Comparison of ENCODE assay signal across 9 mouse cellular contexts in the genomic region with DNA sequence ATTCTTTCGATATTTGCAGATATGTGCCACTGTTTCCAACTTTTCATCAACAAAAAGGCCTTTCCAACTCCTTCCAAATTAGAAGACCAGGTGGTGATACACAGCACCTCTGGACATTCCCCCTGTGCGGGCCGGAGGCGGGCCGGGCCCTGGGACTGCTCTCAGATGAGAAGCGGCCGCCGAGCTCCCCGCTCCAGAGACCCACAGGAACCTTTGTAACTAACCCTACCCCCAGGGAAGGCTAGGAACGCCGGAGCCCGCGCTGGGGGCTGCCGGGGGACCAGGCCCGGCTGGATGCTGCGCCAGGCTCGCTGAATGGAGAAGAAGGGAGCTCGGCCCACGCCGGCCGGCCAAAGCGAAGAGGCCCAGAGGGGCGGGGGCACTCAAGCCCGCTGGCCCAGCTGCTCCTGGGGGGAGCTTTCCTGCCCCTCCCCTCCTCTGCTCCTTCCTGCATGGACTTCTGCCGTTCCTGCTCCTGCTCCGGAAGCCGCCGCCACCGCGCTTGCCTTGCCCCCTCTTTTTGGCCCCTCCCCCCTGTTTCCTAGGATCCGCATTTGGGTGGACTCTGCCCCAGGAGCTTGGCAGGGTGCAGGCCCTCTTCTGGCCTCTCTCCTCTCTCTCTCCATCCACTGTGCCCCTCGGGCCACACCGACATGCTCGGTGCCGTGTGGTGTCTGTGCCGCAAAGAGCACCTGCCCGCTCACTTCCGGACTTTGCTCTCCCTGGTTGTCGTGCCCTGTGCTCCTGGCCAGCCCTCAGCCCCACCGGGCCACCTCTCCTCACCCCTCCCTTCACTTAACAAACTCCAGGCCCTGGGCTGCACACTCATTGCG. TPM values are rescaled to one million over a fixed set of nuclear protein-coding genes. Genes with fewer than 3 reads are reported as not detected.
DNase-seq lines count a peak whose midpoint lies in the region; ATAC-seq and TF ChIP-seq lines count a peak whose summit lies in the region.
"Had no signal": no experiment of that assay in that cellular context is flagged by ENCODE, and none has a peak within 500 bp of the region (broad histone marks: within the 10 kb centered on the region; RNA-seq: fewer than 3 reads in every experiment).

No protein-coding gene starts in this region.

- ATAC-seq in intestine, postnatal 0 days: peak; percentile 83
- ATAC-seq in monocyte, adult 5-6 weeks (replicated peaks; ENCODE audit: insufficient number of reproducible peaks, low FRiP score, low TSS enrichment, poor library complexity, severe bottlenecking): no peak

- no peaks in the 10 kb centered on the region for H3K79me2 ChIP-seq in liver, adult 2 months (ENCODE audit: control insufficient read depth, insufficient read depth, low read length)

- DNase-seq in ZHBTc4 (ENCODE audit: low read depth, low spot score): peak; percentile 69
- DNase-seq in liver, adult 2 months (ENCODE audit: extremely low read depth, low read depth, low spot score): peak; percentile 87
- DNase-seq in left cerebral cortex, adult 9 months (ENCODE audit: low spot score in 2 of 2): no peak
- DNase-seq in left cerebral cortex, postnatal 25 days (ENCODE audit: low spot score in 2 of 2): no peak
- DNase-seq in right cerebral cortex, postnatal 4 days: no peak

- intact Hi-C loops in left cerebral cortex, postnatal 25 days (cut with DNase I): no loop called here

- WGBS in intestine, postnatal 0 days: 51% methylated on average over 41 of the region's 41 CpGs
- WGBS in liver, adult 2 months: 30% methylated on average over 41 of the region's 41 CpGs

- TF ChIP-seq POLR2A in liver, adult 2 months (IDR thresholded peaks at IDR 0.05; ENCODE audit: extremely low read depth, insufficient read depth, low read length): 0 out of 2 replicates have a peak, but pooled peaks have one; percentile 38

- no peaks in the 10 kb centered on the region for H3K9me3 ChIP-seq in E14TG2a.4 (ENCODE audit: low read length)
- H3K9me3 ChIP-seq in intestine, postnatal 0 days (ENCODE audit: control insufficient read depth): no peaks in the 10 kb centered on the region

- H3K4me1 ChIP-seq in E14TG2a.4 (replicated peaks; ENCODE audit: low read depth, low read length): peaks cover 78% of the 10 kb centered on the region
- H3K4me1 ChIP-seq in intestine, postnatal 0 days (replicated peaks; ENCODE audit: control insufficient read depth, insufficient read depth, low read length): no peaks in the 10 kb centered on the region
- peaks cover 10% of the 10 kb centered on the region for H3K4me1 ChIP-seq in liver, adult 2 months (ENCODE audit: control insufficient read depth, insufficient read depth, low read length)

- H3K36me3 ChIP-seq in E14TG2a.4 (ENCODE audit: insufficient read depth, low read length): peaks cover 69% of the 10 kb centered on the region
- H3K36me3 ChIP-seq in intestine, postnatal 0 days (ENCODE audit: control insufficient read depth, insufficient read depth): peaks cover 54% of the 10 kb centered on the region
- no peaks in the 10 kb centered on the region; the same call in 1 of the 2 replicates for H3K36me3 ChIP-seq in liver, adult 2 months (ENCODE audit: control insufficient read depth, insufficient read depth, low read length)

- H3K4me3 ChIP-seq in E14TG2a.4 (replicated peaks; ENCODE audit: low read length): peak overlapping the region; percentile 74
- H3K4me3 ChIP-seq in intestine, postnatal 0 days (ENCODE audit: low read depth, low read length): peak overlapping the region; percentile 11
- H3K4me3 ChIP-seq in liver, adult 2 months (ENCODE audit: insufficient read depth, low read depth, low read length): peak overlapping the region; percentile 42; the same call in 1 of the 2 replicates

- peak overlapping the region; percentile 61 for H3K4me2 ChIP-seq in intestine, postnatal 0 days (replicated peaks; ENCODE audit: low read depth)

- no peak for TF ChIP-seq CTCF in E14TG2a.4 (conservative IDR thresholded peaks at IDR 0.05; ENCODE audit: low read length)
- no peak for TF ChIP-seq CTCF in intestine, postnatal 0 days (IDR thresholded peaks at IDR 0.05; ENCODE audit: low read depth)
- no peak for TF ChIP-seq CTCF in liver, adult 2 months (IDR thresholded peaks at IDR 0.05; ENCODE audit: low read depth, low read length)

- H3K27me3 ChIP-seq in E14TG2a.4 (ENCODE audit: insufficient read depth, low read length): peaks cover 4% of the 10 kb centered on the region; the same call in 1 of the 2 replicates
- no peaks in the 10 kb centered on the region for H3K27me3 ChIP-seq in intestine, postnatal 0 days (replicated peaks; ENCODE audit: control insufficient read depth, insufficient read depth, low read length)
- no peaks in the 10 kb centered on the region for H3K27me3 ChIP-seq in liver, adult 2 months (ENCODE audit: control insufficient read depth, insufficient read depth, low read length)

- H3K27ac ChIP-seq in intestine, postnatal 0 days (ENCODE audit: low read depth, low read length): peak overlapping the region; percentile 84
- peak overlapping the region; percentile 84 for H3K27ac ChIP-seq in liver, adult 2 months (replicated peaks; ENCODE audit: insufficient read depth, low read depth, low read length)

- peak overlapping the region; percentile 32; the same call in 1 of the 2 replicates for H3K9ac ChIP-seq in intestine, postnatal 0 days (ENCODE audit: low read depth, low read length)
- H3K9ac ChIP-seq in liver, adult 2 months (ENCODE audit: low read depth, low read length): peak overlapping the region; percentile 54

RNA-seq across cellular contexts. Expression of a gene that starts 30.5 kb away (rescaled TPM):
- 14.9 and 16.6 TPM in 2 replicates for polyA plus RNA-seq in intestine, postnatal 0 days (2015; fragmentation: Nextera tagmentation; extraction: Ambion mirVana)
- 13.8 and 17.9 TPM in 2 replicates for total RNA-seq in liver, adult 2 months (2014; rRNA removed)
- 33.7 and 37.8 TPM in 2 replicates for polyA plus RNA-seq in liver, adult 2 months (2012; rRNA removed)
- total RNA-seq in monocyte, adult 5-6 weeks (2017): 30.5 to 41.8 TPM (median 34.6 TPM) in 3 replicates
- 100 to 1,000 TPM; 505 to 511 TPM for total RNA-seq in left cerebral cortex, postnatal 25 days (2021)

RNA-seq across cellular contexts. Expression of a gene that starts 34.8 kb away (rescaled TPM):
- 27.5 and 28.8 TPM in 2 replicates for polyA plus RNA-seq in intestine, postnatal 0 days (2015; fragmentation: Nextera tagmentation; extraction: Ambion mirVana)
- total RNA-seq in liver, adult 2 months (2014; rRNA removed): 5.2 and 6.2 TPM in 2 replicates
- 30.7 and 35.2 TPM in 2 replicates for polyA plus RNA-seq in liver, adult 2 months (2012; rRNA removed)
- total RNA-seq in monocyte, adult 5-6 weeks (2017): 11.8 to 33.4 TPM (median 26.8 TPM) in 3 replicates
- total RNA-seq in left cerebral cortex, postnatal 25 days (2021): 10 to 100 TPM; 25.9 to 27.3 TPM

RNA-seq across cellular contexts. Expression of a gene that starts 37.4 kb away (rescaled TPM):
- 66.8 and 67.0 TPM in 2 replicates for polyA plus RNA-seq in intestine, postnatal 0 days (2015; fragmentation: Nextera tagmentation; extraction: Ambion mirVana)
- 22.3 and 28.5 TPM in 2 replicates for total RNA-seq in liver, adult 2 months (2014; rRNA removed)
- polyA plus RNA-seq in liver, adult 2 months (2012; rRNA removed): 104 and 166 TPM in 2 replicates
- 17.1 to 27.5 TPM (median 26.9 TPM) in 3 replicates for total RNA-seq in monocyte, adult 5-6 weeks (2017)
- 100 to 1,000 TPM; 130 to 137 TPM for total RNA-seq in left cerebral cortex, postnatal 25 days (2021)

RNA-seq across cellular contexts. Expression of a gene that starts 44.5 kb away (rescaled TPM):
- not detected in 2 replicates for polyA plus RNA-seq in intestine, postnatal 0 days (2015; fragmentation: Nextera tagmentation; extraction: Ambion mirVana)
- total RNA-seq in liver, adult 2 months (2014; rRNA removed): not detected in 2 replicates
- polyA plus RNA-seq in liver, adult 2 months (2012; rRNA removed): 0.02 TPM in 1 of 2 replicates, not detected in the other
- not detected in 3 replicates for total RNA-seq in monocyte, adult 5-6 weeks (2017)
- under 1 TPM; 0.32 to 0.76 TPM for total RNA-seq in left cerebral cortex, postnatal 25 days (2021)
- total RNA-seq: layer of hippocampus, adult 8-10 months had no signal

RNA-seq across cellular contexts. Expression of a gene that starts 58.3 kb away (rescaled TPM):
- polyA plus RNA-seq in intestine, postnatal 0 days (2015; fragmentation: Nextera tagmentation; extraction: Ambion mirVana): 0.09 and 0.18 TPM in 2 replicates
- total RNA-seq in liver, adult 2 months (2014; rRNA removed): 0.13 TPM in 1 of 2 replicates, not detected in the other
- 0.06 and 0.10 TPM in 2 replicates for polyA plus RNA-seq in liver, adult 2 months (2012; rRNA removed)
- total RNA-seq in monocyte, adult 5-6 weeks (2017): not detected in 3 replicates
- total RNA-seq in left cerebral cortex, postnatal 25 days (2021): not detected

Comparison
In these comparisons a context has a peak if more than half of its experiments do, and no peak if none do; other contexts are left out.
1. H3K4me3 ChIP-seq: peak in every context shown above with its lines; median percentile 74 in E14TG2a.4; 42 in liver, adult 2 months; 11 in intestine, postnatal 0 days.
2. DNase-seq: peak in ZHBTc4 (single experiment) and liver, adult 2 months (single experiment); none in left cerebral cortex, adult 9 months (0 of 2), left cerebral cortex, postnatal 25 days (0 of 2) and right cerebral cortex, postnatal 4 days (single experiment).
3. RNA of a gene that starts 30.5 kb away (total RNA-seq): 505 to 511 TPM in left cerebral cortex, postnatal 25 days; 30.5 to 41.8 TPM in monocyte, adult 5-6 weeks and 13.8 to 17.9 TPM in liver, adult 2 months; every median in the first group is over 10 times any median in the second.